Mouse (Mus musculus): ENCODE measurements around the gene Aire. TPM values are rescaled to one million over a fixed set of nuclear protein-coding genes. Genes with fewer than 3 reads are reported as not detected.

Gene Aire
- polyA plus RNA-seq, 1 experiment from 2014 or later: 1.6 TPM

DNA sequence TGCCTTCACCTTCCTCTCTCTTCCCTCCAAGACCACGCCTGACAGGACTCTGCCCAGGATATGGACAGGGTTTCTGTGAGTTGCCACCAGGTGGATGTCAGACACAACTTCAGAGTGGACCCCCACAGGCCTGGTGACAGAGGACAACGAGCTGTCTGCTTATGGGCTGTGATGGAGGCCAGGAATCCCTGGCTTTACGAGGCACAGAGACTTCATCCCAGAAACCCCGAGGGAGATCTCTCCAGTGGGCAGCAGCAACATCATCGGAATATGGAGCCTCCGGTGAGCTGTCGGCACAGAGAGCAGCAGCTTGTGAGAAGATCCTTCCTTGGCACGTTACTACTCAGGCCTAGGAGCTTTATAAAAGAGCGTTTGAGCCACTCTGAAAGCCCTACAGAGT is 34.5 kb upstream of the Aire start:
- Histone ChIP-seq H3K36me3 (peaks cover 26% of the 10 kb centered on the region), H3K9me3 (replicated peaks) (no peaks in the 10 kb centered on the region), H3K4me3 (replicated peaks) (no peak overlapping the region), H3K27ac (no peak overlapping the region), H3K4me2 (no peak overlapping the region), H3K27me3 (no peaks in the 10 kb centered on the region), H3K9ac (no peak overlapping the region), H3K4me1 (no peaks in the 10 kb centered on the region)
- no peak for ATAC-seq (replicated peaks; ENCODE audit: low FRiP score)
- 78% methylated on average over 9 of the region's 9 CpGs for WGBS

DNA sequence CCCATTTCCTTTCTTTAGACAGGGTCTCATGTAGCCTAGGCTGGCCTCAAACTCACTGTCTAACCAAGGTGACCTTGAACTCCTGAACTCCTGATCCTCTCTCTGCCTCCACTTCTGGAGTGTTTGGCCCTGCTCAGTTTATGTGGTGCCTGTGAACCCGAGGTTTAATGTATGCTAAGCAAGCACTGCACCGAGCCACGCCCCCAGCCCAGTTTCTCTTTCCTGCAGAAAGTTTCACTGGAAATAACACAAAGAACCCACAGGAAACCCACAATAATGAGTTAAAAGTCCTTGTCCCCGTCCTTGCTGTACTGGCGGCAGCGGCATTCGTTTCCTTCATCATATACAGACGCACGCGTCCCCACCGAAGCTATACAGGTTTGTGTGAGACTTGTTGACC is 31.6 kb upstream of the Aire start:
- WGBS: 77% methylated on average over 11 of the region's 11 CpGs
- Histone ChIP-seq H3K9me3 (replicated peaks) (no peaks in the 10 kb centered on the region), H3K4me2 (no peak overlapping the region), H3K9ac (no peak overlapping the region), H3K27ac (no peak overlapping the region), H3K36me3 (peaks cover 33% of the 10 kb centered on the region), H3K27me3 (no peaks in the 10 kb centered on the region), H3K4me1 (peaks cover 1% of the 10 kb centered on the region), H3K4me3 (replicated peaks) (no peak overlapping the region)
- ATAC-seq (replicated peaks; ENCODE audit: low FRiP score): no peak

DNA sequence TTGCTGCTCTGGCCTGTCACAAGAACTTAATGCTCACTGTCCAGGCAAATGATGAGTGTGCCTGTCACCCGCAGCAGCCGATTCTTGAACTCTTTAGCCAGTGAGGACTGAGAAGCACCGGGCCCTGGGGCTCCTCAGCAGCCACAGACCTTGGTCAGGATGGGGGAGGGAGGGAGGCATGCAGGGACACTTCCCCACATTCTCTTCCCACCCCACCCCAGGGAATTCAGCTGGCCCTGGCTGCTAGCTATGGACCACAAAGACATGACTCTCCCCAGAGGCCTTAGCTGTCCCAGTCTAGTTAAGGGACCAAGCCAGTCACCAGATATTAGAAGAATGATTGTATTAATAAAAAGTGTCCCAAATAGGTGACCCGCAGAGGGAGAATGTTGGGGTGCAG is 30.7 kb upstream of the Aire start:
- Histone ChIP-seq H3K9me3 (replicated peaks) (no peaks in the 10 kb centered on the region), H3K36me3 (peaks cover 33% of the 10 kb centered on the region), H3K4me3 (replicated peaks) (no peak overlapping the region), H3K9ac (no peak overlapping the region), H3K27me3 (no peaks in the 10 kb centered on the region), H3K27ac (no peak overlapping the region), H3K4me1 (peaks cover 8% of the 10 kb centered on the region), H3K4me2 (no peak overlapping the region)
- ATAC-seq (replicated peaks; ENCODE audit: low FRiP score): no peak
- WGBS: 79% methylated on average over 4 of the region's 4 CpGs

DNA sequence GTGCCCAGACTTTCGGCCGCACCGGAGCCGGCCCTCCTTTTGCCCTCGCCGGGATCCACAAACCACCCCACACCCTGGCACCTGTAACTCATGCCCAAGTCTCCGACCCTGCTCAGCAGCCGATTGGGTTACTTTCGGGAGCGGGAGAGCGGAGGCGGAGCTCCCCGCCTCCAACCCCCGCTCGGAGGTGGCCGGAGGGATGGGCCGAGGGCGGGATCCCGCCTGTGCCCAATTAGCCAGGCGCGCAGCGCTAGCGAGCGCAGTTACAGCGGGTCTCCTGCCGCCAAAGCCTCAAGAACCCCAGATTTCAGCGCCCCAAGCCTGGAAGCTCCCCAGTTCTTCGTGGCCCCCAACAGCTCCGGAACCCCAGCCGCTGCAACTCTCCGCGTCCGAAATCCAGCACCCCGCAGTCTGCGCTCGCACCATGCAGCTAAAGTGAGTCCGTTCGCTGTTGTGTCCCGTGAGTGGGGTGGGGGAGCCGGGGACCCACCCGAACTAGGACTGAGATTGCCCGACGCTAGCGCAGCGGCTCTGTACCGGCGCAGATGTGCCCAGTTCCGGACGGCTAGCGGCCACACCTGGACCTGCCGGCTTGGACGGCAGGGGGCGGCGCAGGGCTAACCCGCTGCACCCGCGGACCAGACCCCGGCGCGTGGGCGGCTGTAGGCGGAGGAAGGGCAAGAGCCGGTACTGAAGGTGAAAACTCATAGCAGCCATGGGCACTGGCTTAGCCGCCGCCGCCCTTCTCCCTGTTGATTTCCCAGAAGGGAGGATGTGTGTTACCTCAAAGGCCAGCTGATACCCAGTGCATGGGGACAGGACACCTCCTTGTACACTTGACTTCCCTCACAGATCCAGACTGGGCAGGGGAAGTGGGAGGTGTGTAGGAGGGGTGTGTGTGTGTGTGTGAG is 25.9 kb upstream of the Aire start, which contains the start of gene Icosl:
Gene Icosl (plus strand): TSS at position 202 of the 911 bp plus-strand sequence.
- ATAC-seq (replicated peaks; ENCODE audit: low FRiP score): peak; percentile 95
- Histone ChIP-seq H3K27ac (peak within 1 kb of the TSS; percentile 69), H3K36me3 (peaks cover 11% of the 10 kb centered on the region), H3K4me2 (peak within 1 kb of the TSS; percentile 93), H3K4me3 (replicated peaks) (peak within 1 kb of the TSS; percentile 63), H3K27me3 (peaks cover 14% of the 10 kb centered on the region; the same call in 1 of the 2 replicates), H3K9ac (peak within 1 kb of the TSS; percentile 59), H3K9me3 (replicated peaks) (no peaks in the 10 kb centered on the region), H3K4me1 (peaks cover 15% of the 10 kb centered on the region)
- under 1% methylated on average over 66 of the region's 66 CpGs for WGBS

DNA sequence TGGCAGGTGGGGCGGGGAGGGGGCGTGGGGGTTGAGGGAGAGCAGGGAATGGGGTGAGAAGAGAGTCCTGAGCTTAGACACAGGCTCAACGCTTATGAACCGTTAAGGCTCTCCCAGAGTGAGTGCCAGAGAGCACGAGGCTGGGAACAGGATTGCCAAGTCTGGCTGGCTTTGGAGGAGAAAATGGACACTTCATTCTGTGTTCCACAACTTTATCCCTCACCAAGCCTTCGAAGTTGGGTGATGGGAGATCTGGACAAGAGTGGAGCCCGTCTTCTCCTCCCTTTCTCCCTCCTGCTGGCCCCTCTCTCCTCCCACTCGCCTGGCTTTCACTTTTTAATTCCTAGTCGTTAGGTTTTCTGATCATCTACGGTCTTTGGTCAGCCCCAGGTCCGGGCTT is 25.1 kb upstream of the Aire start:
- Histone ChIP-seq H3K27ac (no peak overlapping the region), H3K27me3 (peaks cover 14% of the 10 kb centered on the region; the same call in 1 of the 2 replicates), H3K4me1 (peaks cover 15% of the 10 kb centered on the region), H3K4me3 (replicated peaks) (peak overlapping the region; percentile 63), H3K36me3 (peaks cover 7% of the 10 kb centered on the region), H3K9ac (peak overlapping the region; percentile 59; the same call in 1 of the 2 replicates), H3K9me3 (replicated peaks) (no peaks in the 10 kb centered on the region), H3K4me2 (peak overlapping the region; percentile 93)
- 11% methylated on average over 11 of the region's 11 CpGs for WGBS
- ATAC-seq (replicated peaks; ENCODE audit: low FRiP score): no peak

DNA sequence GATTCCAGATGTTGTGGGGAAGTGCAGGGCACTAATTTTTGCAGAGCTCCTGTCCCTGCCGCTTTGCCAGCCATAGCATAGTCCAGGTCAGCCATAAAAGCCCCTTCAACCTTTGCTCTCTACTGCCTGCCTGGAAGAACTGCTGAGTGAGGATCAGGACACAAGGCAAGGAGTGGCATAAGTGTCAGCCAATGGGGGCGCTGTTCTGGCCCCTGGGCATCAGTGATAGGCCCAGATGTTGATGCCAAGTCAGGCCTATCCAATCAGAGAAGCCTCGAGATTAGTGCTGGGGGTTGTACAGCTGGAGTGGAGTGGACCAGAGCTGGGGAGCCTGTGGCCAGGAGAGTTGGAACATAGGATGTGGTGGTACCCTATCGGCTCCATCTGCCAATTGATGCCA is 23.8 kb upstream of the Aire start:
- H3K4me2 ChIP-seq: no peak overlapping the region

DNA sequence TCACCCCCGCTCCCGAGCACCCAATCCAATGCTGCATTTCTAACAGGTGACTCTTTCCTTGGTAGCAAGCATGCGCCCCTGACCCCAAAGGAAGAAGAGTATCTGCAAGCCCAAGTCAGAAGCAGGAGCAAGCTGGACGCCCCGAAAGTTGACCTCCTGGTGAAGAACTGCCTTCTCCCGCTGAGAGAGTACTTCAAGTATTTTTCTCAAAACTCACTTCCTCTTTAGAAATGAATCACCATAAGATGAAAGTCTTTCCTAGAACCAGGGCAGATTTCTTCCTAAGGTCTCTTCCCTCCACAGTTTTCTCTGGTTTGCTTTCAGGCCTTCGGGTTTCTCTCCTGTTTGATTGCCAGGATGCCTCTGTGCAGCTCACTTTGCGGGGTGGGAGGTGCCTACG is 19.7 kb upstream of the Aire start:
- no peaks in the 10 kb centered on the region for H3K36me3 ChIP-seq
- 82% methylated on average over 9 of the region's 9 CpGs for WGBS

More for the DNA sequence above, 23.8 kb upstream of the Aire start:
- peaks cover 15% of the 10 kb centered on the region for H3K4me1 ChIP-seq
- H3K4me3 ChIP-seq (replicated peaks): no peak overlapping the region
- no peaks in the 10 kb centered on the region for H3K9me3 ChIP-seq (replicated peaks)
- H3K27ac ChIP-seq: no peak overlapping the region
- ATAC-seq (replicated peaks; ENCODE audit: low FRiP score): 0 out of 2 replicates have a peak, but pooled peaks have one; percentile 7
- no peak overlapping the region for H3K9ac ChIP-seq
- H3K27me3 ChIP-seq: peaks cover 14% of the 10 kb centered on the region; the same call in 1 of the 2 replicates
- WGBS: 40% methylated on average over 4 of the region's 4 CpGs
- 0 out of 2 replicates have a peak, but pooled peaks cover 3% of the 10 kb centered on the region for H3K36me3 ChIP-seq

DNA sequence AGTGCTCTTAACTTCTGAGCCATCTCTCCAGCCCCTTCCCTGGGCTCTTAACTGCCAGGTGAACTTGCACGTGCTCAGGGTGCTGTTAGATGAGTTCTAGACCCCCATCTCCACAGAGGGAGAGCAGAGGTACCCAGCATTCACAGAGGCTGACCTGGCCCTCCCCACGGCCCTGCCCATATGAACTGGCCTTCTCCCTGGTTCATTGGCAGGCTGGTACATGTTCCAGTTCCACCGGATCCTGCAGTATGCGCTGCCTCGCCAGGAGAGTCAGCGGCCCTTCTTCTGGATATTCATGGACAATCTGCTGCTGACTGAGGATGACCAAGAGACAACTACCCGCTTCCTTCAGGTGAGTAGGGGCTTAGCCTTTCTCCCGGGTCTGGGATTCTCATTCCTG is 13.6 kb upstream of the Aire start:
- Histone ChIP-seq H3K27ac (no peak overlapping the region), H3K9ac (no peak overlapping the region), H3K4me2 (no peak overlapping the region), H3K27me3 (no peaks in the 10 kb centered on the region), H3K4me3 (replicated peaks) (no peak overlapping the region), H3K9me3 (replicated peaks) (no peaks in the 10 kb centered on the region), H3K4me1 (0 out of 2 replicates have a peak, but pooled peaks cover 3% of the 10 kb centered on the region), H3K36me3 (no peaks in the 10 kb centered on the region)
- no peak for ATAC-seq (replicated peaks; ENCODE audit: low FRiP score)
- 86% methylated on average over 8 of the region's 8 CpGs for WGBS

More for the DNA sequence above, 19.7 kb upstream of the Aire start:
- no peak for ATAC-seq (replicated peaks; ENCODE audit: low FRiP score)
- no peak overlapping the region for H3K4me2 ChIP-seq
- H3K27me3 ChIP-seq: peaks cover 10% of the 10 kb centered on the region; the same call in 1 of the 2 replicates
- no peak overlapping the region for H3K4me3 ChIP-seq (replicated peaks)
- H3K9me3 ChIP-seq (replicated peaks): no peaks in the 10 kb centered on the region
- no peak overlapping the region for H3K27ac ChIP-seq
- H3K9ac ChIP-seq: no peak overlapping the region
- no peaks in the 10 kb centered on the region for H3K4me1 ChIP-seq

DNA sequence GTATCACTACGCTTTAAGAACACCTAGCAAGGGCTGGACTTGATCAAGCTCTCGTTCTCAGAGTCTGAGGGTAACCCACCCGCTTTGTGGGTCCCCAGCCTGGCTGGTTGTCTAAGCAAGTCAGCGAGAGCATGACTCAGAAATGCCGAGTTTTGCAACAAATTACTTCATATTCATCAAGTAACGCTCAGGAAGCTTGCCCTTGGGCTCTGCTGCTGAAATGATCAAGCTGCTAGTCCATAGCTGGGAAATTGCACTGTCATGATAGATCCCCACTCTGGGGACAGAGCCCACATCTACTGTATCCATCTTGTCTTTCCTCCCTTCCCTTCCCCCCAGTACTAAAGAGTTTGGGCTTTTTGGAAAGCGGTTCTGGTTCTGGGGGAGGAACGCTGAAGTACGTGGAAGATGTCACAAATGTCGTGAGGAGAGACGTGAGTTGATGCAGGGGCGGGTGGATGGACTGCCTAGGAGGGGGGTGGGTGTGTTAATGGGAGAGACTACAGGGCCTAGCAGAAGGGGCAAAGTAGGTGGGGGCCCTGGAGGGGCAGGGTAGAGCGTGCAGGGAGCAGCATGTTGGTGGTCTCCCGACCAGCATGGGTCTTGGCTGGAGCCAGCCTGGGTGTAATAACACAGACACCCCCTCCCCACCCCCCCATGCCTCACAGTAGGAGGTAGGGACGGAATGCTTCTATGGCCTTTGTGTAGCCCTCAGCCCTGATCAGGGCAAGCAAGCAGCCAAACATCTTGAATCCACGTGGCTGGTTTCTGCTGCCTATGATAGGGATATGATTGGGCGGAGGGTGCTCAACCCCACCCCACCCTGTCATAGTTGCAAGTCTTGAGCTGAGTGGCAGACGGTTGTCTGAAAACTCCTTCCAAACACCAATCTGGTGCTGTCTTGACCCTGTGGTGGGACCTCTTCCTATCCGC is 11.5 kb upstream of the Aire start:
- 63% methylated on average over 19 of the region's 19 CpGs for WGBS
- Histone ChIP-seq H3K9ac (no peak overlapping the region), H3K4me2 (no peak overlapping the region), H3K27me3 (no peaks in the 10 kb centered on the region), H3K27ac (no peak overlapping the region), H3K36me3 (no peaks in the 10 kb centered on the region), H3K9me3 (replicated peaks) (no peaks in the 10 kb centered on the region), H3K4me3 (replicated peaks) (no peak overlapping the region), H3K4me1 (0 out of 2 replicates have a peak, but pooled peaks cover 3% of the 10 kb centered on the region)
- no peak for ATAC-seq (replicated peaks; ENCODE audit: low FRiP score)

DNA sequence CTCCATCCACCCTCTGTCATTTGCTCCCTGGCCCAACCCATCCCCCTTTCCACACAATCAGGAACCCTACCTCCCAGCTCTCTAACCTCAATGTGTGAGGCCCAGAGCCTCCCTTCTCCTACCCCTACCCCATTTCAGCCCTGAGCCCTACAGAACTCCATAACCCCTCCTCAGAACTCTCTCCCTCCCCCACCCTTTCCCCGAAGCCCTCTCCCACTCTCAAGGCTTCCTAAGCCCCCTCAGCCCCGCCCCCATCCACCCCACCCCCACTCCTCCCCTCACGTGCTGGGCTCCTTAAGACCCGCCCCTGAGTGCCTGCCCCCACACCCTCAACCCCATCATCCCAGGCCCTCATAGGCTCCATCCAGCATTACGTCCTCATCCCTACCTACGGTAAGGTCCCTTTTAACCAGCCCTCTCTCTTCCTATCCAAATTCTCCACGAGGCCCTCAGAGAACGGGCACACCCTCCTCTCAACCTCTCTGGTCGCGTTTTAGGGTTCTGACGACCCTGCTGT is 6.2 kb upstream of the Aire start:
- H3K36me3 ChIP-seq: no peaks in the 10 kb centered on the region
- H3K4me3 ChIP-seq (replicated peaks): no peak overlapping the region
- no peak overlapping the region for H3K27ac ChIP-seq
- no peaks in the 10 kb centered on the region for H3K27me3 ChIP-seq
- H3K4me2 ChIP-seq: no peak overlapping the region
- H3K9me3 ChIP-seq (replicated peaks): no peaks in the 10 kb centered on the region
- no peaks in the 10 kb centered on the region for H3K4me1 ChIP-seq
- H3K9ac ChIP-seq: no peak overlapping the region
- ATAC-seq (replicated peaks; ENCODE audit: low FRiP score): no peak
- WGBS: 54% methylated on average over 11 of the region's 11 CpGs

DNA sequence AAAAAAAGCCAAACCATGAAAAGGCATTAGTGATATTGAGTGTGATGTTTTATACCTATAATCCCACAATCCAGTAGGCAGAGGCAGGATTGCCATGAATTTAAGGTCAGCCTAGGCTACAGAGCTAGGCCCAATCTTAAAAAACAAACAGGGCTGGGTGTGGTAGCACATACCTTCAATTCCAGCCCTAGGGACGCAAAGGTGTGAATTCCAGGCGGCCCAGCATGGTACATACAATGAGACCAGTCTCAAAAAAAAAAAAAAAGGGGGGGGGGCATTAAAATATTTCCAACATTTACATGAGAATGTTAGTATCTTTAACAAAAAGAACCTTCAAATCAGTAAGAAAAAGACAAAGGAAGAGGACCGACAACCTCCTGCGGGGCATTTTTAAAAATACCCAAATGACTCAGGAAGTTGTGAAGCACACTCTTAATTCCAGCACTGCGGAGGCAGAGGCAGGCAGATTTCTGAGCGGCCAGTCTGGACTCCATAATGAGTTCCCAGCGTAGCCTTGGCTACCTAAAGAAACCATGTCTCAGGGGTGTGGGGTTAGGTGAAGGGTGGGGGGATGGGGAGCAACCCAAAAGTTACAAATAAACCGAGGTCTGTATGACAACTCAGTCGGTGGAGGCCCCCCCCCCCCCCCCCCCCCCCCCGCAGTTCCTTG is 4.8 kb upstream of the Aire start:
- no peaks in the 10 kb centered on the region for H3K27me3 ChIP-seq
- H3K36me3 ChIP-seq: no peaks in the 10 kb centered on the region
- WGBS: 86% methylated on average over 9 of the region's 10 CpGs
- H3K4me2 ChIP-seq: no peak overlapping the region
- H3K4me3 ChIP-seq (replicated peaks): no peak overlapping the region
- H3K4me1 ChIP-seq: peaks cover 5% of the 10 kb centered on the region; the same call in 1 of the 2 replicates
- no peaks in the 10 kb centered on the region for H3K9me3 ChIP-seq (replicated peaks)
- H3K9ac ChIP-seq: no peak overlapping the region
- ATAC-seq (replicated peaks; ENCODE audit: low FRiP score): no peak
- H3K27ac ChIP-seq: no peak overlapping the region
